Mouse (Mus musculus): ENCODE measurements around the gene Hcar2. TPM values are rescaled to one million over a fixed set of nuclear protein-coding genes. Genes with fewer than 3 reads are reported as not detected.

Hcar2 gene
- total RNA-seq, 2 experiments from 2014 or later: not detected

GRCm38 (mm10) chr5:123862374-123863350, 2.6 kb downstream of the Hcar2 start:
- no peak for DNase-seq (ENCODE audit: low spot score)

- no peak for DNase-seq (ENCODE audit: low spot score)
These were observed 6.5 kb downstream of the Hcar2 start for GRCm38 (mm10) chr5:123858798-123859197.

- no peak for DNase-seq (ENCODE audit: low spot score)
These were observed 10.8 kb downstream of the Hcar2 start for GRCm38 (mm10) chr5:123854511-123854910.

GRCm38 (mm10) chr5:123853877-123854504, 11.3 kb downstream of the Hcar2 start:
- no peak for DNase-seq (ENCODE audit: low spot score)

- DNase-seq (ENCODE audit: low spot score): no peak
These were observed 13.9 kb downstream of the Hcar2 start for GRCm38 (mm10) chr5:123851398-123851797.

GRCm38 (mm10) chr5:123844316-123844715, 21.0 kb downstream of the Hcar2 start:
- DNase-seq (ENCODE audit: low spot score): no peak

GRCm38 (mm10) chr5:123843816-123844215, 21.5 kb downstream of the Hcar2 start:
- peak; percentile 9 for DNase-seq (ENCODE audit: low spot score)

- DNase-seq (ENCODE audit: low spot score): no peak
These were observed 22.4 kb downstream of the Hcar2 start for GRCm38 (mm10) chr5:123842935-123843282.

- DNase-seq (ENCODE audit: low spot score): no peak
These were observed 22.9 kb downstream of the Hcar2 start for GRCm38 (mm10) chr5:123842221-123842934.

GRCm38 (mm10) chr5:123837371-123837770, 27.9 kb downstream of the Hcar2 start:
- DNase-seq (ENCODE audit: low spot score): no peak

- no peak for DNase-seq (ENCODE audit: low spot score)
These were observed 30.5 kb downstream of the Hcar2 start for GRCm38 (mm10) chr5:123834836-123835235.

- no peak for DNase-seq (ENCODE audit: low spot score)
These were observed 33.0 kb downstream of the Hcar2 start for GRCm38 (mm10) chr5:123832309-123832708.

- DNase-seq (ENCODE audit: low spot score): peak; percentile 39
These were observed 37.6 kb downstream of the Hcar2 start for GRCm38 (mm10) chr5:123827659-123828091.

- DNase-seq (ENCODE audit: low spot score): no peak
These were observed 42.6 kb downstream of the Hcar2 start for GRCm38 (mm10) chr5:123822706-123823105.

GRCm38 (mm10) chr5:123821264-123821571, 44.1 kb downstream of the Hcar2 start:
- no peak for DNase-seq (ENCODE audit: low spot score)

- no peak for DNase-seq (ENCODE audit: low spot score)
These were observed 44.6 kb downstream of the Hcar2 start for GRCm38 (mm10) chr5:123820501-123821263.

- DNase-seq (ENCODE audit: low spot score): peak; percentile 36
These were observed 46.2 kb downstream of the Hcar2 start for GRCm38 (mm10) chr5:123818941-123819577.

- DNase-seq (ENCODE audit: low spot score): no peak
These were observed 48.4 kb downstream of the Hcar2 start for GRCm38 (mm10) chr5:123816891-123817290.
